Mouse (Mus musculus) MN1 (cell line): ENCODE results near the gene Syne1.

Source experiments
- DNase-seq: peaks from one replicate; pipeline ENCODE4 v3.0.0-alpha.2; 2016; ENCODE audit warnings: low spot score

Gene Syne1

GRCm38 (mm10) chr10:5059983-5060382 lies 491.3 kb downstream of the Syne1 start:
- DNase-seq: no peak

- DNase-seq: no peak
Observed at GRCm38 (mm10) chr10:5058876-5059275, 492.4 kb downstream of the Syne1 start.

GRCm38 (mm10) chr10:5057661-5058060 lies 493.6 kb downstream of the Syne1 start:
- no peak for DNase-seq

GRCm38 (mm10) chr10:5056940-5057339 lies 494.3 kb downstream of the Syne1 start:
- no peak for DNase-seq

GRCm38 (mm10) chr10:5056243-5056735 lies 495.0 kb downstream of the Syne1 start:
- no peak for DNase-seq

GRCm38 (mm10) chr10:5045671-5046070 lies 505.6 kb downstream of the Syne1 start:
- DNase-seq: no peak

GRCm38 (mm10) chr10:5045213-5045612 lies 506.1 kb downstream of the Syne1 start:
- no peak for DNase-seq

- no peak for DNase-seq
Observed at GRCm38 (mm10) chr10:5044481-5044880, 506.8 kb downstream of the Syne1 start.

- no peak for DNase-seq
Observed at GRCm38 (mm10) chr10:5041254-5041653, 510.0 kb downstream of the Syne1 start.

- DNase-seq: no peak
Observed at GRCm38 (mm10) chr10:5032192-5033048, 518.9 kb downstream of the Syne1 start.

GRCm38 (mm10) chr10:5029883-5030282 lies 521.4 kb downstream of the Syne1 start:
- no peak for DNase-seq

- no peak for DNase-seq
Observed at GRCm38 (mm10) chr10:5029161-5029560, 522.1 kb downstream of the Syne1 start.

- DNase-seq: no peak
Observed at GRCm38 (mm10) chr10:5028301-5028700, 523.0 kb downstream of the Syne1 start.

- DNase-seq: no peak
Observed at GRCm38 (mm10) chr10:5027208-5027607, 524.1 kb downstream of the Syne1 start.

- DNase-seq: no peak
Observed at GRCm38 (mm10) chr10:5025906-5026305, 525.4 kb downstream of the Syne1 start.

GRCm38 (mm10) chr10:5017148-5017547 lies 534.1 kb downstream of the Syne1 start:
- DNase-seq: no peak

- no peak for DNase-seq
Observed at GRCm38 (mm10) chr10:5014976-5015375, 536.3 kb downstream of the Syne1 start.

- no peak for DNase-seq
Observed at GRCm38 (mm10) chr10:5012004-5012403, 539.3 kb downstream of the Syne1 start.

- DNase-seq: no peak
Observed at GRCm38 (mm10) chr10:5008795-5009366, 542.4 kb downstream of the Syne1 start.

- DNase-seq: no peak
Observed at GRCm38 (mm10) chr10:4996592-4996991, 554.7 kb downstream of the Syne1 start.

GRCm38 (mm10) chr10:4993802-4994201 lies 557.5 kb downstream of the Syne1 start:
- no peak for DNase-seq

GRCm38 (mm10) chr10:4983919-4984318 lies 567.4 kb downstream of the Syne1 start:
- DNase-seq: no peak

- no peak for DNase-seq
Observed at GRCm38 (mm10) chr10:4977374-4977773, 573.9 kb downstream of the Syne1 start.
